ENCODE assay signal across 8 mouse cellular contexts in genomic region chr9:50451456-50452218, GRCm38 (mm10). TPM values are rescaled to one million over a fixed set of nuclear protein-coding genes. Genes with fewer than 3 reads are reported as not detected.
DNase-seq lines count a peak whose midpoint lies in the region; ATAC-seq and TF ChIP-seq lines count a peak whose summit lies in the region.

No protein-coding gene starts in this region.

- no peaks in the 10 kb centered on the region for H3K36me3 ChIP-seq in lung, embryonic 14.5 days (ENCODE audit: insufficient read depth)
- no peaks in the 10 kb centered on the region for H3K36me3 ChIP-seq in embryonic facial prominence, embryonic 14.5 days (ENCODE audit: control insufficient read depth, insufficient read depth, low read length)
- no peaks in the 10 kb centered on the region for H3K36me3 ChIP-seq in hindbrain, embryonic 15.5 days
- H3K36me3 ChIP-seq in liver, embryonic 16.5 days (ENCODE audit: control insufficient read depth, insufficient read depth), result no peaks in the 10 kb centered on the region

- H3K9ac ChIP-seq in lung, embryonic 14.5 days, result no peak overlapping the region
- no peak overlapping the region for H3K9ac ChIP-seq in embryonic facial prominence, embryonic 14.5 days (ENCODE audit: low read depth, low read length)
- H3K9ac ChIP-seq in hindbrain, embryonic 15.5 days, result no peak overlapping the region
- peak overlapping the region; percentile 12; the same call in 1 of the 2 replicates for H3K9ac ChIP-seq in liver, embryonic 16.5 days (ENCODE audit: low read depth, low read length)

- peak overlapping the region; percentile 39; the same call in 1 of the 2 replicates for H3K4me2 ChIP-seq in lung, embryonic 14.5 days
- H3K4me2 ChIP-seq in embryonic facial prominence, embryonic 14.5 days (ENCODE audit: low read depth, low read length), result 0 out of 2 replicates have a peak overlapping the region, but pooled peaks have one; percentile 8
- H3K4me2 ChIP-seq in hindbrain, embryonic 15.5 days, result peak overlapping the region; percentile 37
- H3K4me2 ChIP-seq in liver, embryonic 16.5 days (ENCODE audit: low read depth, low read length), result peak overlapping the region; percentile 43

- DNase-seq in lung, embryonic 14.5 days, result no peak
- no peak for DNase-seq in lung, postnatal 10 days
- DNase-seq in embryonic facial prominence, embryonic 14.5 days (ENCODE audit: low spot score), result peak; percentile 81
- DNase-seq in right cerebral cortex, adult 2 months (ENCODE audit: low spot score in 2 of 2), result peak; percentile 39 to 44
- DNase-seq in adrenal gland, adult 18-20 months (ENCODE audit: low spot score in 2 of 2), result no peak
- DNase-seq in gastrocnemius, postnatal 36 days, result no peak

- 51% methylated on average over 9 of the region's 9 CpGs for WGBS in lung, embryonic 14.5 days
- 50% methylated on average over 9 of the region's 9 CpGs for WGBS in embryonic facial prominence, embryonic 14.5 days
- 31% methylated on average over 9 of the region's 9 CpGs for WGBS in hindbrain, embryonic 15.5 days
- WGBS in liver, embryonic 16.5 days (ENCODE audit: insufficient replicate concordance), result 20% methylated on average over 9 of the region's 9 CpGs

- H3K27ac ChIP-seq in lung, embryonic 14.5 days (ENCODE audit: low read depth), result no peak overlapping the region
- H3K27ac ChIP-seq in embryonic facial prominence, embryonic 14.5 days (replicated peaks; ENCODE audit: low read depth, low read length), result no peak overlapping the region; the same call in 1 of the 2 replicates
- H3K27ac ChIP-seq in hindbrain, embryonic 15.5 days (replicated peaks), result peak overlapping the region; percentile 73
- no peak overlapping the region for H3K27ac ChIP-seq in liver, embryonic 16.5 days (ENCODE audit: low read length)

- intact Hi-C loops in gastrocnemius, postnatal 36 days (cut with DNase I), result no loop called here

- no peak for ATAC-seq in lung, embryonic 14.5 days (ENCODE audit: insufficient read depth)
- ATAC-seq in embryonic facial prominence, embryonic 14.5 days (ENCODE audit: low read depth), result peak; percentile 84
- ATAC-seq in hindbrain, embryonic 15.5 days (ENCODE audit: low FRiP score, low read depth), result peak; percentile 82
- ATAC-seq in liver, embryonic 16.5 days (ENCODE audit: low read depth), result no peak

- no peak overlapping the region for H3K4me3 ChIP-seq in lung, embryonic 14.5 days (ENCODE audit: low read depth, low read length)
- no peak overlapping the region for H3K4me3 ChIP-seq in embryonic facial prominence, embryonic 14.5 days (ENCODE audit: low read depth, low read length)
- H3K4me3 ChIP-seq in hindbrain, embryonic 15.5 days, result 0 out of 2 replicates have a peak overlapping the region, but pooled peaks have one; percentile 0
- peak overlapping the region; percentile 24; the same call in 1 of the 2 replicates for H3K4me3 ChIP-seq in liver, embryonic 16.5 days (ENCODE audit: low read depth, low read length)

- no peaks in the 10 kb centered on the region for H3K27me3 ChIP-seq in lung, embryonic 14.5 days (ENCODE audit: insufficient read depth, low read length)
- no peaks in the 10 kb centered on the region for H3K27me3 ChIP-seq in embryonic facial prominence, embryonic 14.5 days (replicated peaks; ENCODE audit: control insufficient read depth, insufficient read depth, low read length)
- no peaks in the 10 kb centered on the region for H3K27me3 ChIP-seq in hindbrain, embryonic 15.5 days
- no peaks in the 10 kb centered on the region for H3K27me3 ChIP-seq in liver, embryonic 16.5 days (ENCODE audit: control insufficient read depth, insufficient read depth, low read depth, low read length)

- TF ChIP-seq CTCF in lung, embryonic 14.5 days (IDR thresholded peaks at IDR 0.05; ENCODE audit: low read depth), result no peak

- no peaks in the 10 kb centered on the region for H3K9me3 ChIP-seq in lung, embryonic 14.5 days (ENCODE audit: low read depth, low read length)
- H3K9me3 ChIP-seq in embryonic facial prominence, embryonic 14.5 days (ENCODE audit: control insufficient read depth, low read length), result no peaks in the 10 kb centered on the region
- H3K9me3 ChIP-seq in hindbrain, embryonic 15.5 days, result no peaks in the 10 kb centered on the region
- no peaks in the 10 kb centered on the region for H3K9me3 ChIP-seq in liver, embryonic 16.5 days (replicated peaks; ENCODE audit: control insufficient read depth, low read length)

- no peaks in the 10 kb centered on the region for H3K4me1 ChIP-seq in lung, embryonic 14.5 days (ENCODE audit: insufficient read depth)
- H3K4me1 ChIP-seq in embryonic facial prominence, embryonic 14.5 days (ENCODE audit: control insufficient read depth, insufficient read depth, low read length), result no peaks in the 10 kb centered on the region
- H3K4me1 ChIP-seq in hindbrain, embryonic 15.5 days (replicated peaks), result peaks cover 15% of the 10 kb centered on the region
- H3K4me1 ChIP-seq in liver, embryonic 16.5 days (ENCODE audit: control insufficient read depth, low read depth, low read length), result no peaks in the 10 kb centered on the region; the same call in 1 of the 2 replicates

RNA-seq across cellular contexts. Expression of gene Plet1, which starts 42.7 kb away (rescaled TPM):
- polyA plus RNA-seq in lung, embryonic 14.5 days (2014; fragmentation: Nextera tagmentation; extraction: Ambion mirVana), result 0.11 and 0.26 TPM in 2 replicates
- polyA plus RNA-seq in embryonic facial prominence, embryonic 14.5 days (2014; fragmentation: Nextera tagmentation; extraction: Ambion mirVana), result 2.7 and 7.1 TPM in 2 replicates
- polyA plus RNA-seq in hindbrain, embryonic 15.5 days (2015; fragmentation: Nextera tagmentation; extraction: Ambion mirVana), result 0.51 and 0.52 TPM in 2 replicates
- 0.27 and 0.51 TPM in 2 replicates for polyA plus RNA-seq in liver, embryonic 16.5 days (2015; fragmentation: Nextera tagmentation; extraction: Ambion mirVana)
- total RNA-seq in adrenal gland, adult 18-20 months (2021), result under 1 TPM in 1 of 2 experiments, not detected in 1; 0.29 TPM
- not detected for total RNA-seq in gastrocnemius, postnatal 36 days (2021)

Comparison
In these comparisons a context has a peak if more than half of its experiments do, and no peak if none do; other contexts are left out.
1. ATAC-seq: peak in embryonic facial prominence, embryonic 14.5 days (single experiment) and hindbrain, embryonic 15.5 days (single experiment); none in lung, embryonic 14.5 days (single experiment) and liver, embryonic 16.5 days (single experiment).
2. DNase-seq: peak in embryonic facial prominence, embryonic 14.5 days (single experiment) and right cerebral cortex, adult 2 months (2 of 2); none in lung, embryonic 14.5 days (single experiment), lung, postnatal 10 days (single experiment), adrenal gland, adult 18-20 months (0 of 2) and gastrocnemius, postnatal 36 days (0 of 2).
3. H3K4me3 ChIP-seq: peak in hindbrain, embryonic 15.5 days (single experiment) and liver, embryonic 16.5 days (single experiment); none in lung, embryonic 14.5 days (single experiment) and embryonic facial prominence, embryonic 14.5 days (single experiment).
4. Peak in every context shown above with its lines, with median percentiles within 50 percentile points of each other: H3K4me2 ChIP-seq.